Mouse (Mus musculus) heart, adult 2 months (tissue): Measurements from ENCODE around the gene Vegfb.

Experiments used
- CTCF ChIP-seq: fragments of 200-600 bp; IDR thresholded peaks from 2 replicates; pipeline ENCODE4 v1.8.1; 2022; ENCODE audit warnings: antibody characterized with exemption, mild to moderate bottlenecking, moderate library complexity
- EP300 ChIP-seq: fragments of 200-500 bp; IDR thresholded peaks from 2 replicates; pipeline ENCODE4 v1.6.1; 2011; ENCODE audit warnings: low read depth, low read length, control low read depth; ENCODE audit not compliant: insufficient read depth
- POLR2A ChIP-seq: fragments of 200-500 bp; IDR thresholded peaks from 2 replicates; pipeline ENCODE4 v1.6.1; 2011; ENCODE audit warnings: mild to moderate bottlenecking, low read depth, low read length, control low read depth; ENCODE audit not compliant: insufficient read depth

DNA sequence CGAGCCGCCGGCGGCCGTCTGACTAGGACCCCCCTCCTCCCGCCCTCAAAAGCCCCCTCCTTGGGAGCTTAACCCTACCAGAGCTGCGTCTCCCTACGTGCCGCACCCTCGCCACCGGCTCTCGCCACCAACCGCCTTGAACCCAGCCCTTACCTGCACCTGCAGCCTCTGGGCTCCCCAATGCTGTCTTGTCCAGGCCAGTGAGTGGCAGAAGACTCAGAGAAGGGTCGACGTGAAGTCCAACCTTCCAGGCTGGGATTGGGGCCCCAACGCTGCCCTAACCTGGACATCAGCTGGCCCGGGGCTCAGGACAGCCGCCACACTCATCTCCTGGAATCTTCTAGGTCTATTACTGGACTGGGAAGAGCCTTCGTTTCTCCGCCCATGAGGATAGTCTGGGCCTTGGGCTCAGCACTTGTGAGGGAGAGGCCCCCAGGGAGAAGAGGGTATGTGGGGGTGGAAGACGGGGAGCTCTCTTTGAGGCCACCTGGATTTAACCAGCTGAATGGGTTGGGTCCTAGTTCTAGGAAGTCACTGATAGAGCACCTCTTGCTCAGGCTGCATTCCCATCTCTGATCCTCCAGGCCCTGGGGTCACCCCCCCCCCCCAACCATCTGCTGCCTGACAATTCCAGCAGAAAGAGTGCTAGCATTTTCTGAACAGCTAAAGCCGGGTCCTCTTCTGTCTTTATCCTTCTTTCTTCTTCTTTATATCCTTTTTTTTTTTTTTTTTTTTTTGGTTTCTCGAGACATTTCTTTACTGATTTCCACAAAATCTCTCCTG is 53.1 kb downstream of the Vegfb start, which contains the start of gene Kcnk4:
- TF ChIP-seq CTCF (no peak), POLR2A (no peak), EP300 (no peak)
